Mouse (Mus musculus) left cerebral cortex, adult 6 months (tissue): ENCODE data around the gene Gm13420. TPM values are rescaled to one million over a fixed set of nuclear protein-coding genes. Genes with fewer than 3 reads are reported as not detected.

Experiments
- long read RNA-seq, 2 experiments: library from polyadenylated mRNA; unstranded; transcript quantifications; one replicate each; pipeline ENCODE4 v2.0.0; 2019 to 2020
- polyA plus RNA-seq: library from polyadenylated mRNA; unstranded; fragments of <200 nt; fragmentation: Nextera tagmentation; gene quantifications from 2 replicates; pipeline ENCODE4 v1.2.3, GENCODE M21; 2021

Gm13420 gene
- 0.87 and 1.5 TPM in 2 replicates for polyA plus RNA-seq
- long read RNA-seq, experiment 1, partial matches to known transcripts = 1 of 1 reads
- long read RNA-seq, experiment 1, other reads (novel, unspliced or antisense) = 0 of 1 reads
- long read RNA-seq, experiment 2, partial matches to known transcripts = 1 of 1 reads
- long read RNA-seq, experiment 2, other reads (novel, unspliced or antisense) = 0 of 1 reads

DNA sequence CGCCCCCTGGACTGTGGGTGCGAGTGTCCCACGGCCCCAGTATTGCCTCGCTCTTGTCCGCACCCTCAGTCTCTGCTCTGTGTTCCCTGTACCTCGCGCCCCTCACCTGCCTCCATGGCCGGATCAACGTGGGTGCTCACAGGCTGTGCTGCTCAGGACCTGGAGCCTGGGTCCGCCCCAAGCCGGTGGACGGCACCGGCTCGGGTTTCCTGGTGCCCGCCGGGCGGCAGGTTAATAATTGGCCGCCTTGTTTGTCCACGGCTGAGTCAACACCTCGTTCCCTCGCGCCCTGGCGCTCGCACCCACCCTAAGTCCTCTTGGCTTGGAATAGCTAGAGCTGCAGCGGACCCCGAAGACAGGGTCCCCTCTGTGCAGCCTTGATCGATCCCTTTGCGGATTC lies at the start of gene Gm13420:
Gene Gm13420 (minus strand): TSS at position 189 of the 400 bp plus-strand sequence.

DNA sequence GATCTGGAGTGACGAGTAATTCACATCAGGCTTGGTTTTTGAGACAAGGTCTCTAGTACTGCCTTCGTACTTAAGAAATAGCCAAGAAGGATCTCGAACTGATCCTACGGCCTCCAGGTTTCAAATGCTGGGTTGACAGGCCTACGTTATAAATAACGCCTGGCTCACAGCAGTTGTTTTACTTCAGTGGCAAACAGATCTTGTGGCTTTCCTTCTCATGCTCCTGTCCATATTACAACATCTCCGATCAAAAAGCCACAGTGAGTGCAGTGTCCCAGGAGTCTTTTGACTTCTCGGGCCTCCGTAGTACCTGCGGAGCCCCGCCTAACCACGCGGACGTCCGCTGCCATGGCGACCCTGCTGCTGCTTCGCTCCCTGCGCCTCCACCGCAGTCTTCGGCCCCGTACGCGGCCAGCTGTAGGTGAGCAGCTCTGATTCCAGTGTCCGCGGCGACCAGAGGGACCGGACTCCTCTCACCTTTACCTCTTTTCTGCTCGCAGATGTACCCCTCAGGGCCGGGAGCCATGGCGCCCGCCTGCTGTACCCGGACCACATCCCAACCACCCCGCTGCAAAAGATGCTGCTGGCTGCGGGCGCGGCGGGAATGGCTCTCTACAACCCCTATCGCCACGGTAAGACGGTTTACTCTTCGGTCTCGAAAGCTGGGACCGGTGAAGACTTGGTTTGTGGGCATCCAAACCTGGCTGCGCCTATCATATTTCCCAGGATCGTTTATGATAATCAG lies 36.6 kb upstream of the Gm13420 start, which contains the start of gene Trub2:
Gene Trub2 (minus strand): TSS at position 566 of the 745 bp plus-strand sequence.

GRCm38 (mm10) chr2:29787104-29787917 lies 35.8 kb upstream of the Gm13420 start, which contains the start of gene Coq4:
TSS of gene Coq4 (plus strand) at chr2:29787493.

Other genes with a start within 250 kb of the Gm13420 start
- gene Rapgef1, start 132.0 kb downstream of the Gm13420 start, polyA plus RNA-seq = 5.5 and 8.5 TPM in 2 replicates
- not detected in 2 replicates for gene Gm13547, start 7.6 kb upstream of the Gm13420 start, polyA plus RNA-seq
- 36.8 and 44.3 TPM in 2 replicates for gene Coq4, start 35.8 kb upstream of the Gm13420 start, polyA plus RNA-seq
- gene Trub2, start 36.8 kb upstream of the Gm13420 start, polyA plus RNA-seq = 13.2 and 15.1 TPM in 2 replicates
- 13.9 and 17.3 TPM in 2 replicates for gene Slc27a4, start 50.9 kb upstream of the Gm13420 start, polyA plus RNA-seq
- 3.7 and 16.1 TPM in 2 replicates for gene Urm1, start 68.4 kb upstream of the Gm13420 start, polyA plus RNA-seq
- 3.0 and 3.1 TPM in 2 replicates for gene Cercam, start 117.5 kb upstream of the Gm13420 start, polyA plus RNA-seq
- 15.1 and 19.9 TPM in 2 replicates for gene Odf2, start 137.5 kb upstream of the Gm13420 start, polyA plus RNA-seq
- 32.0 and 33.9 TPM in 2 replicates for gene Gle1, start 183.7 kb upstream of the Gm13420 start, polyA plus RNA-seq
- gene Sptan1, start 213.9 kb upstream of the Gm13420 start, polyA plus RNA-seq = 113 and 146 TPM in 2 replicates